Mouse (Mus musculus) kidney, postnatal 0 days (tissue): ENCODE measurements at regions not wholly inside any gene's neighbourhood (a gene's known extent, or its start where the extent isn't known, plus 50 kb on each side); places are given as distances from the start of the nearest gene placed in this dataset.

Experiments used
- ATAC-seq: fragments of 200-750 bp; cut with Nextera tagmentation; replicated peaks from 2 replicates; pipeline ENCODE4 v1.8.0; 2017; ENCODE audit warnings: low read depth, moderate number of reproducible peaks, moderate TSS enrichment, moderate library complexity; ENCODE audit not compliant: low FRiP score
- DNase-seq: peaks from one replicate; pipeline ENCODE4 v3.0.0-alpha.2; 2016; ENCODE audit warnings: low spot score
- H3K27ac ChIP-seq: fragments of 300-500 bp; sonication (generic); 2 replicates; pipeline ENCODE4 v1.5.1; 2014; ENCODE audit warnings: mild to moderate bottlenecking
- H3K27me3 ChIP-seq: fragments of 300-500 bp; sonication (generic); 2 replicates; pipeline ENCODE4 v1.6.1; 2014; ENCODE audit warnings: low read length, mixed read lengths; ENCODE audit not compliant: insufficient read depth
- H3K36me3 ChIP-seq: fragments of 300-500 bp; sonication (generic); 2 replicates; pipeline ENCODE4 v1.6.1; 2014; ENCODE audit warnings: low read length, mixed read lengths; ENCODE audit not compliant: insufficient read depth
- H3K4me1 ChIP-seq: fragments of 300-500 bp; sonication (generic); replicated peaks from 2 replicates; pipeline ENCODE4 v1.6.1; 2014; ENCODE audit warnings: antibody characterized with exemption, low read length, mixed read lengths; ENCODE audit not compliant: insufficient read depth
- H3K4me2 ChIP-seq: fragments of 300-500 bp; sonication (generic); 2 replicates; pipeline ENCODE4 v1.6.1; 2014; ENCODE audit warnings: mild to moderate bottlenecking, low read length, moderate library complexity, mixed read lengths
- H3K4me3 ChIP-seq: fragments of 300-500 bp; sonication (generic); replicated peaks from 2 replicates; pipeline ENCODE4 v1.5.1; 2014; ENCODE audit warnings: low read depth, low read length
- H3K9ac ChIP-seq: fragments of 300-500 bp; sonication (generic); 2 replicates; pipeline ENCODE4 v1.6.1; 2014; ENCODE audit warnings: low read depth, low read length
- H3K9me3 ChIP-seq: fragments of 300-500 bp; sonication (generic); replicated peaks from 2 replicates; pipeline ENCODE4 v1.6.1; 2016; ENCODE audit warnings: low read length, inconsistent platforms, mixed read lengths
- CTCF ChIP-seq: IDR thresholded peaks from 2 replicates; pipeline ENCODE4 v1.5.1; 2016; ENCODE audit warnings: antibody characterized with exemption, low read depth, mild to moderate bottlenecking, moderate library complexity
- WGBS: fragments of 180-500 bp; shearing (Covaris S2); extraction: QIAGEN DNeasy Blood & Tissue Kit; methylation state at CpG from one replicate; pipeline ENCODE4 v1.1.7; 2014; 5-methylcytosine and 5-hydroxymethylcytosine counted together

- Histone ChIP-seq H3K4me2 (no peak overlapping the region), H3K27me3 (no peaks in the 10 kb centered on the region), H3K36me3 (no peaks in the 10 kb centered on the region), H3K9me3 (peaks cover 10% of the 10 kb centered on the region), H3K4me1 (no peaks in the 10 kb centered on the region), H3K9ac (no peak overlapping the region), H3K27ac (no peak overlapping the region), H3K4me3 (no peak overlapping the region)
- TF ChIP-seq CTCF, result no peak
- DNase-seq (no peak), ATAC-seq (no peak)
- WGBS, result 86% methylated on average over 5 of the region's 5 CpGs
Measured at GRCm38 (mm10) chr4:82234443-82234842, 471.1 kb downstream of the Nfib start.

DNA sequence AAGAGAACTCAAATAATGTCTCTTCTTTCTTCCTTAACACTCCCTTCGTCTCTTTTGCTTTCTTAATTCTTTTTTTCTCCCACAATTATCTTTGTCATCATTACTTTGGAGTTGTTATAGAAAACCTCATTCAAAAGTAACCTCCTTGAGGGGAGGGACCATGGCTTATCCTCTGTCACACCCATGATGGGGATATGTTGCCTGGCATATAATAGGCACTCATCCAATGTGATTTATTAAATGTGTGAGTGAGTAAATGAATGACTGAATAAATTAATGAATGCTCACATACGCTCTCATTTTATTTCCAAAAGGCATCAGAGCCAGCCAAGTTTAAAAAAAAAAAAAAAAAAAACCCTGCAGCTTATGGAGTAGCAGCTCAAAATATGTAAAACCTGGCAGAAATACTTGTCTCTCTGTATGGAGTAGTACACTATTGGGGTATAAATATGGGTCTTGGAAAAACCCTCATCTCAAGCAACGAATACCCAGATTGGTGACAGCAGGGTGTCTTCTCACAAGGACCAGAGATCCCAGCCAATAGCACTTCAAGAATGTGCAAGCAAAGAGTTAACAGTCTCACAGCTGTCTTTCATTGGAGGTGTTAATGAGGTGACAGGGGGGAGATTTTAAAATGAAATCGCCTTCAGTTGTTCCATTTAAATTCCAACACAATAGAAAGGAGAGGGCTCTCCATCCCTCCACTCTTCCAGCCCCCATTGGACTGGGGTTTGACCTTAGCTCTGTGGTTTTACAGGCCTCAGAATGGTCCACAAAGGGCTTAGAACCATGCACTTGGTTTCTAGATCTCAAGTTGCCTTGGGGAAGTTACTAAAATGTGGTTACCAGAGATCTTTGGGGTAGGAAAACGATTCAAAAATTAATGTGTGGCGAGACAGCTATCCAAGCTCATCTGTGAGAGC lies 479.1 kb downstream of the Nfib start:
- Histone ChIP-seq H3K4me3 (no peak overlapping the region), H3K9me3 (no peaks in the 10 kb centered on the region), H3K27me3 (no peaks in the 10 kb centered on the region), H3K36me3 (no peaks in the 10 kb centered on the region), H3K4me1 (no peaks in the 10 kb centered on the region), H3K9ac (no peak overlapping the region), H3K4me2 (no peak overlapping the region), H3K27ac (no peak overlapping the region)
- WGBS, result 67% methylated on average over 6 of the region's 6 CpGs
- DNase-seq, result no peak
- ATAC-seq, result no peak
- TF ChIP-seq CTCF, result no peak

GRCm38 (mm10) chr4:82220724-82221123 lies 484.8 kb downstream of the Nfib start:
- no peak for ATAC-seq
- Histone ChIP-seq H3K27me3 (no peaks in the 10 kb centered on the region), H3K9me3 (no peaks in the 10 kb centered on the region), H3K4me2 (no peak overlapping the region), H3K4me1 (no peaks in the 10 kb centered on the region), H3K4me3 (no peak overlapping the region), H3K27ac (no peak overlapping the region), H3K9ac (no peak overlapping the region), H3K36me3 (no peaks in the 10 kb centered on the region)
- WGBS, result 60% methylated on average over 8 of the region's 8 CpGs
- TF ChIP-seq CTCF, result no peak
- DNase-seq, result no peak

GRCm38 (mm10) chr4:82220120-82220714 lies 485.3 kb downstream of the Nfib start:
- DNase-seq (no peak), ATAC-seq (no peak)
- Histone ChIP-seq H3K4me2 (no peak overlapping the region), H3K27ac (no peak overlapping the region), H3K36me3 (no peaks in the 10 kb centered on the region), H3K9ac (no peak overlapping the region), H3K9me3 (no peaks in the 10 kb centered on the region), H3K4me1 (no peaks in the 10 kb centered on the region), H3K4me3 (no peak overlapping the region), H3K27me3 (no peaks in the 10 kb centered on the region)
- WGBS, result 78% methylated on average over 7 of the region's 7 CpGs
- no peak for TF ChIP-seq CTCF

GRCm38 (mm10) chr4:82218616-82219015 lies 486.9 kb downstream of the Nfib start:
- Histone ChIP-seq H3K36me3 (no peaks in the 10 kb centered on the region), H3K4me2 (no peak overlapping the region), H3K4me3 (no peak overlapping the region), H3K9ac (no peak overlapping the region), H3K27ac (no peak overlapping the region), H3K9me3 (no peaks in the 10 kb centered on the region), H3K27me3 (no peaks in the 10 kb centered on the region), H3K4me1 (no peaks in the 10 kb centered on the region)
- TF ChIP-seq CTCF, result no peak
- ATAC-seq (no peak), DNase-seq (no peak)
- 58% methylated on average over 6 of the region's 6 CpGs for WGBS

GRCm38 (mm10) chr4:82207031-82207430 lies 498.5 kb downstream of the Nfib start:
- no peak for DNase-seq
- no peaks in the 10 kb centered on the region for H3K36me3 ChIP-seq
- no peaks in the 10 kb centered on the region for H3K4me1 ChIP-seq
- no peak overlapping the region for H3K9ac ChIP-seq
- H3K27me3 ChIP-seq, result no peaks in the 10 kb centered on the region
- H3K27ac ChIP-seq, result no peak overlapping the region
- no peak for ATAC-seq
- no peak overlapping the region for H3K4me3 ChIP-seq
- no peaks in the 10 kb centered on the region for H3K9me3 ChIP-seq
- TF ChIP-seq CTCF, result no peak
- H3K4me2 ChIP-seq, result no peak overlapping the region
- WGBS, result 100% methylated on average over 1 of the region's 1 CpGs
